Mouse (Mus musculus) heart, postnatal 0 days (tissue): Measurements from ENCODE around the gene Olfr745.

Experiments
- CTCF ChIP-seq: IDR thresholded peaks from 2 replicates; pipeline ENCODE4 v1.5.1; 2016; ENCODE audit warnings: antibody characterized with exemption, control low read depth, low read depth
- EP300 ChIP-seq: IDR thresholded peaks from 2 replicates; pipeline ENCODE4 v1.6.1; 2016; ENCODE audit warnings: antibody characterized with exemption, low read depth

DNA sequence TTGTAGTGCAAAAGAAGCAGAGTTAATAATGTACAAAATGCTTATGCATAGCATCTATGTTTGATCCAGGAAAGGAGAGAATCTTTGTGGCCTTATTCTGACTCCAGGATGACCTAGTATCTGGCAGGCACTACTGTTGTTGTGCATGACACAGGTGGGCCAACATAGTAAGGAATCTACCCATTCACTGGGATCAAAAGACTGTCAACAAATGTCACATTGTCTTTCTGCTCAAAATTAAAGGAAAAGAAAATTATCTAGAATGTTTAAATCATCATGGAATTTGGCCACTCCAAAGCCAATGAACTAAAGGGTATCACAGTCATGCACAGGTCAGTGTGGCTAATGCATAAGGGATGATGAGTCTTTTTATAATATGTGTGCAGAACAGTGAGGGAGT lies 7.6 kb downstream of the Olfr745 start, which contains the start of gene Olfr746:
- no peak for TF ChIP-seq EP300
- no peak for TF ChIP-seq CTCF
